ENCODE assay signal across 8 mouse cellular contexts in the genomic region with DNA sequence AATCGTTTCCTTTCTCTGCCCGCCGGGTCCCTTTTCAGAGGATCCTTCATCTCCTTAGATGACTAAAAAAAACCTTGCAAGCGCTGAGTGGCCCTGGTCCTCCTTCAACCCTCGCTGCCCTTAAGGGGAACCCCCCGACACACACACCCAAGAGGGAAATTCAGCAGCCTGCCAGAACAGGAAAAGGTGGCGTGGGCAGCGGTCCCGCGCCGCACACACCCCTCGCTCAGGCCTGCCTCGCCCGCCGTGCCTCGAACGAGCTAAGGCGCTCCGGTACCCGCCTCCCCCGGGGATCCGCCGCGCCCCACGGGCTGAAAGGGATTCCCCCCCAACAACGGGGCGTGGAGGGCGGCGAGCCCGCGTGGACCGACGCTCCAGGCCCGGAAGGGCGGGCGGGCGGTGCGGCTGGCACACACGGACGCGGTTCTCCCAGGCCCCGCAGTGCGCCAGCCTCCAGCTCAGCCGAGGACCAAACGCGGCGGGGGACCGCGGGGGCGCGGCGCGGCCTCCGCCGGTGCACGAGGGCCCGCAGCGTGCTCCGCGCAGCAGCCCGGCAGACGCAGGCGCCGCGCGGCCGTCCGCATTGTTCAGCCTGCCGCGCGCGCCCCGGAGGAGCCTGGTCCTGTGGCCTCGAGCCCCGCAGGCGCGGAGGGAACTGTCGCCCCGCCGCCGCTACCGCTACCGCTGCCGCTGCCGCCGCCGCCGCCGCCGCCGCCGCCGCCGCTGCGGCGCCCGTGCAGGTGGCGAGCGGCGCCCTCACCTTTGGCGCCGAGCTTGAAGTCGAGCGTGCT. TPM values are rescaled to one million over a fixed set of nuclear protein-coding genes. Genes with fewer than 3 reads are reported as not detected.
A peak's percentile ranks its signal among the peaks of the same experiment; 100 is the strongest.
DNase-seq lines count a peak whose midpoint lies in the region; ATAC-seq and TF ChIP-seq lines count a peak whose summit lies in the region.

No protein-coding gene starts in this region.

- DNase-seq in ovary, postnatal 10 days (ENCODE audit: low spot score) = peak; percentile 1
- no peak for DNase-seq in ovary, adult 18-20 months (ENCODE audit: low spot score)
- peak; percentile 51 to 59 for DNase-seq in cerebellum, postnatal 36 days
- peak; percentile 4 to 11 for DNase-seq in gastrocnemius, postnatal 36 days
- DNase-seq in liver, embryonic 14.5 days (ENCODE audit: low read depth in 3 of 3, low spot score in 3 of 3) = no peak
- DNase-seq in neural tube, embryonic 10.5 days (ENCODE audit: extremely low spot score, low spot score) = peak; percentile 52

- H3K27me3 ChIP-seq in kidney, embryonic 15.5 days = no peaks in the 10 kb centered on the region
- H3K27me3 ChIP-seq in liver, embryonic 14.5 days (ENCODE audit: control insufficient read depth, insufficient read depth, low read length) = no peaks in the 10 kb centered on the region
- H3K27me3 ChIP-seq in testis, adult 2 months (ENCODE audit: control insufficient read depth, insufficient read depth, low read length) = no peaks in the 10 kb centered on the region

- no peak for TF ChIP-seq CTCF in liver, embryonic 14.5 days (IDR thresholded peaks at IDR 0.05; ENCODE audit: low read depth)
- TF ChIP-seq CTCF in testis, adult 2 months (IDR thresholded peaks at IDR 0.05; ENCODE audit: control insufficient read depth, insufficient read depth, insufficient replicate concordance, low read depth, low read length) = no peak

- H3K36me3 ChIP-seq in kidney, embryonic 15.5 days = no peaks in the 10 kb centered on the region
- H3K36me3 ChIP-seq in liver, embryonic 14.5 days (replicated peaks; ENCODE audit: control insufficient read depth, insufficient read depth, low read depth) = no peaks in the 10 kb centered on the region
- no peaks in the 10 kb centered on the region for H3K36me3 ChIP-seq in testis, adult 2 months (ENCODE audit: control insufficient read depth, insufficient read depth, low read length)

- peak overlapping the region; percentile 63 for H3K4me2 ChIP-seq in kidney, embryonic 15.5 days
- peak overlapping the region; percentile 61 for H3K4me2 ChIP-seq in liver, embryonic 14.5 days (ENCODE audit: low read depth)

- H3K9me3 ChIP-seq in kidney, embryonic 15.5 days (replicated peaks) = no peaks in the 10 kb centered on the region
- no peaks in the 10 kb centered on the region for H3K9me3 ChIP-seq in liver, embryonic 14.5 days (ENCODE audit: control insufficient read depth, low read length)

- no peak for TF ChIP-seq EP300 in liver, embryonic 14.5 days (IDR thresholded peaks at IDR 0.05; ENCODE audit: low read depth)

- H3K4me3 ChIP-seq in kidney, embryonic 15.5 days (replicated peaks) = peak overlapping the region; percentile 66
- H3K4me3 ChIP-seq in liver, embryonic 14.5 days (ENCODE audit: insufficient read depth in 1 of 2, low read depth in 2 of 2, low read length in 2 of 2) = peak overlapping the region; percentile 56 to 73
- peak overlapping the region; percentile 88 for H3K4me3 ChIP-seq in testis, adult 2 months (ENCODE audit: control insufficient read depth, low read depth, low read length)

- TF ChIP-seq POLR2A in testis, adult 2 months (IDR thresholded peaks at IDR 0.05; ENCODE audit: control insufficient read depth, low read depth, low read length) = no peak

- 0 out of 2 replicates have a peak, but pooled peaks cover 6% of the 10 kb centered on the region for H3K4me1 ChIP-seq in kidney, embryonic 15.5 days
- peaks cover 0 to 9% of the 10 kb centered on the region in 2 experiments; a peak in 2 of 4 replicates for H3K4me1 ChIP-seq in liver, embryonic 14.5 days (replicated peaks; ENCODE audit: control insufficient read depth in 2 of 2, insufficient read depth in 2 of 2, low read length in 1 of 2)
- no peaks in the 10 kb centered on the region; the same call in 1 of the 2 replicates for H3K4me1 ChIP-seq in testis, adult 2 months (ENCODE audit: control insufficient read depth, insufficient read depth, low read length)

- peak overlapping the region; percentile 81 for H3K27ac ChIP-seq in kidney, embryonic 15.5 days
- H3K27ac ChIP-seq in liver, embryonic 14.5 days = no peak overlapping the region
- peak overlapping the region; percentile 75 for H3K27ac ChIP-seq in testis, adult 2 months (ENCODE audit: control insufficient read depth, insufficient read depth, low read depth, low read length)

- WGBS in kidney, embryonic 15.5 days = 18% methylated on average over 60 of the region's 104 CpGs
- WGBS in liver, embryonic 14.5 days (ENCODE audit: insufficient replicate concordance) = 12% methylated on average over 52 of the region's 104 CpGs

- peak; percentile 80 for ATAC-seq in kidney, embryonic 15.5 days (replicated peaks; ENCODE audit: low FRiP score)
- ATAC-seq in liver, embryonic 14.5 days (ENCODE audit: insufficient read depth) = peak; percentile 56

- intact Hi-C loops in gastrocnemius, postnatal 36 days (cut with DNase I) = loop anchor here (10.0 kb wide), 1 partner anchor 103 kb away; the partner anchor contains the start of gene Mbtps2

- peak overlapping the region; percentile 70 for H3K9ac ChIP-seq in kidney, embryonic 15.5 days
- peak overlapping the region; percentile 41 for H3K9ac ChIP-seq in liver, embryonic 14.5 days (replicated peaks)

RNA-seq across cellular contexts. Expression of gene Sms, which starts 0.7 kb away (rescaled TPM):
- 10 to 100 TPM; 50.7 to 61.0 TPM for total RNA-seq in gastrocnemius, postnatal 36 days (2021)
- 64.0 and 73.2 TPM in 2 replicates for polyA plus RNA-seq in kidney, embryonic 15.5 days (2015; fragmentation: Nextera tagmentation; extraction: Ambion mirVana)
- polyA plus RNA-seq in liver, embryonic 14.5 days (2012; rRNA removed) = 11.7 and 17.5 TPM in 2 replicates
- 19.4 and 19.7 TPM in 2 replicates for polyA plus RNA-seq in liver, embryonic 14.5 days (2014; fragmentation: Nextera tagmentation; extraction: Ambion mirVana)
- polyA plus RNA-seq in testis, adult 2 months (2012; rRNA removed) = 3.0 and 3.4 TPM in 2 replicates

Comparison
In these comparisons a context has a peak if more than half of its experiments do, and no peak if none do; other contexts are left out.
1. DNase-seq: peak in ovary, postnatal 10 days (single experiment), cerebellum, postnatal 36 days (2 of 2), gastrocnemius, postnatal 36 days (2 of 2) and neural tube, embryonic 10.5 days (single experiment); none in ovary, adult 18-20 months (single experiment) and liver, embryonic 14.5 days (0 of 3).
2. Peak in every context shown above with its lines, with median percentiles within 50 percentile points of each other: H3K4me3 ChIP-seq.